In the genomic region with DNA sequence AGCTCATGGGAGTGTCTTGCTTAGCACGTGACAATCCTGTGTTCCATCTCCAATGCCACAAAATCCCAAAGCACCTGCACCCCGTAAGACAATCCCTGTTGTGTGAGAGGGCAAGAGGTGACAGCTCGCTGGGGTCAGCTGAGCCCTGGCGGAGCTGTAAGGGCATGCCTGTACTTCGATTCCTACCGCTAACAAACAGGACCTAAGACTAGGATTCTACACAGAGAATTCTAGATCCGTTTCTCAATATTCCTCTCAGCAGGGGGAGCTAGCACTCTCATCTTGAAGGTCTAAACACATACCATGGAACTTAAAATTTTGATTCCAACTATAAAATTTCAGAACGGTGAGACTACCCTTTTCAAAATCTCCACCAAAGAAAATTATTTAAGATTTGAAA, we compare ENCODE assay signal across 9 mouse cellular contexts. TPM values are rescaled to one million over a fixed set of nuclear protein-coding genes. Genes with fewer than 3 reads are reported as not detected.
DNase-seq lines count a peak whose midpoint lies in the region; ATAC-seq and TF ChIP-seq lines count a peak whose summit lies in the region.
"Had no signal": no experiment of that assay in that cellular context is flagged by ENCODE, and none has a peak within 500 bp of the region (broad histone marks: within the 10 kb centered on the region; RNA-seq: fewer than 3 reads in every experiment).

No protein-coding gene starts in this region.

- H3K4me3 ChIP-seq in layer of hippocampus, adult 2 months: no peak overlapping the region
- H3K4me3 ChIP-seq in limb, embryonic 13.5 days: no peak overlapping the region
- H3K4me3 ChIP-seq: erythroblast, embryonic 14.5 days had no signal

- peak overlapping the region; percentile 21; the same call in 1 of the 2 replicates for H3K4me2 ChIP-seq in limb, embryonic 13.5 days (replicated peaks)

- H3K4me1 ChIP-seq in limb, embryonic 13.5 days: peaks cover 16% of the 10 kb centered on the region

- H3K27ac ChIP-seq in layer of hippocampus, adult 2 months: no peak overlapping the region
- H3K27ac ChIP-seq in limb, embryonic 13.5 days: no peak overlapping the region

- TF ChIP-seq CTCF in layer of hippocampus, adult 2 months (conservative IDR thresholded peaks at IDR 0.05): peak; percentile 76

- H3K27me3 ChIP-seq in limb, embryonic 13.5 days: peaks cover 54% of the 10 kb centered on the region

- no peaks in the 10 kb centered on the region for H3K36me3 ChIP-seq in limb, embryonic 13.5 days

- no peak for ATAC-seq in limb, embryonic 13.5 days (ENCODE audit: low FRiP score, low read depth)

- peak; percentile 40 to 85 for DNase-seq in adrenal gland, adult (ENCODE audit: inconsistent age in 2 of 2, low spot score in 1 of 2)
- DNase-seq in adrenal gland, postnatal 25 days: no peak
- peak; percentile 20 to 21 for DNase-seq in layer of hippocampus, adult 2 months (ENCODE audit: low spot score in 2 of 2)
- no peak for DNase-seq in layer of hippocampus, adult 8-10 months (ENCODE audit: low spot score in 2 of 2)
- peak; percentile 83 for DNase-seq in adipocyte (ENCODE audit: low spot score)
- no peak for DNase-seq in spleen, postnatal 4 days (ENCODE audit: low spot score in 2 of 2)
- no peak for DNase-seq in ovary, adult 18-20 months (ENCODE audit: low spot score)

- no peak overlapping the region for H3K9ac ChIP-seq in limb, embryonic 13.5 days

- no peaks in the 10 kb centered on the region for H3K9me3 ChIP-seq in limb, embryonic 13.5 days

- 22% methylated on average over 8 of the region's 8 CpGs for WGBS in limb, embryonic 13.5 days

RNA-seq across cellular contexts. Expression of a gene that starts 9.7 kb away (rescaled TPM):
- 40.9 and 48.2 TPM in 2 replicates for total RNA-seq in adrenal gland, postnatal 25 days (2021)
- 10 to 100 TPM; 14.1 to 15.7 TPM for total RNA-seq in layer of hippocampus, adult 2 months (2021)
- 10 to 100 TPM; 17.0 to 30.2 (median 25.6) TPM for total RNA-seq in layer of hippocampus, adult 8-10 months (2022)
- polyA plus RNA-seq in limb, embryonic 13.5 days (2015; fragmentation: Nextera tagmentation; extraction: Ambion mirVana): 14.2 and 14.8 TPM in 2 replicates

Comparison
In these comparisons a context has a peak if more than half of its experiments do, and no peak if none do; other contexts are left out.
1. DNase-seq: peak in adrenal gland, adult (2 of 2), layer of hippocampus, adult 2 months (2 of 2) and adipocyte (single experiment); none in adrenal gland, postnatal 25 days (single experiment), layer of hippocampus, adult 8-10 months (0 of 2), spleen, postnatal 4 days (0 of 2) and ovary, adult 18-20 months (single experiment).